Mouse (Mus musculus): ENCODE results near the gene Tecpr2. TPM values are rescaled to one million over a fixed set of nuclear protein-coding genes. Genes with fewer than 3 reads are reported as not detected.

Gene Tecpr2
- polyA plus RNA-seq, 1 experiment from 2014 or later: 1.2 TPM

DNA sequence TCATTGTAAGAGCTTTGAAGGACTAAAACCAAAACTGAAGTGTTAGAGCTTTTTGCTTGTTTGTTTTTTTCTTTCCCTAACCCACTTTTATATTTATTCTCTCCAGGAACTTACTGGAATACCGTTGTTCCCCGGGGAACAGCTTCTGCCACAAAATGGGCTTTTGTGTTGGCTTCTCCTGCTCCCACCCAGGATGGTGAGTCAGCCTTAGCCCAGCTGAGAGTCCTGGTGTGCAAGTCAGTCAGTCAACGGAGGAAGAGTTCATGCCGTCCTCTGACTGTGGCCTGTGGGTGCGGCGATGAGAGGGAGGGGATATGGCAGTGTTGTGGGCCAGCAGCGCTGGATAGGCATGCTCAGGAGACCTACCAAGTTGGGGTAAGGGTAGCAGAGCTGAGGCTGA is 57.2 kb downstream of the Tecpr2 start:
- Histone ChIP-seq H3K36me3 (ENCODE audit: control insufficient read depth, insufficient read depth, low read length) (peaks cover 12% of the 10 kb centered on the region), H3K4me2 (replicated peaks; ENCODE audit: low read depth) (no peak overlapping the region), H3K27me3 (ENCODE audit: control insufficient read depth, insufficient read depth, low read length) (no peaks in the 10 kb centered on the region), H3K4me1 (replicated peaks; ENCODE audit: control insufficient read depth, insufficient read depth) (no peaks in the 10 kb centered on the region), H3K4me3 (ENCODE audit: low read depth, low read length) (no peak overlapping the region), H3K27ac (replicated peaks) (no peak overlapping the region), H3K9me3 (ENCODE audit: control insufficient read depth, low read length) (no peaks in the 10 kb centered on the region), H3K9ac (ENCODE audit: low read length) (no peak overlapping the region)
- WGBS: 79% methylated on average over 7 of the region's 7 CpGs
- TF ChIP-seq EP300 (optimal IDR thresholded peaks at IDR 0.05): no peak
- no peak for TF ChIP-seq CTCF (IDR thresholded peaks at IDR 0.05; ENCODE audit: low read depth)
- no peak for DNase-seq (ENCODE audit: low spot score)
- ATAC-seq (ENCODE audit: low FRiP score, low TSS enrichment): no peak

DNA sequence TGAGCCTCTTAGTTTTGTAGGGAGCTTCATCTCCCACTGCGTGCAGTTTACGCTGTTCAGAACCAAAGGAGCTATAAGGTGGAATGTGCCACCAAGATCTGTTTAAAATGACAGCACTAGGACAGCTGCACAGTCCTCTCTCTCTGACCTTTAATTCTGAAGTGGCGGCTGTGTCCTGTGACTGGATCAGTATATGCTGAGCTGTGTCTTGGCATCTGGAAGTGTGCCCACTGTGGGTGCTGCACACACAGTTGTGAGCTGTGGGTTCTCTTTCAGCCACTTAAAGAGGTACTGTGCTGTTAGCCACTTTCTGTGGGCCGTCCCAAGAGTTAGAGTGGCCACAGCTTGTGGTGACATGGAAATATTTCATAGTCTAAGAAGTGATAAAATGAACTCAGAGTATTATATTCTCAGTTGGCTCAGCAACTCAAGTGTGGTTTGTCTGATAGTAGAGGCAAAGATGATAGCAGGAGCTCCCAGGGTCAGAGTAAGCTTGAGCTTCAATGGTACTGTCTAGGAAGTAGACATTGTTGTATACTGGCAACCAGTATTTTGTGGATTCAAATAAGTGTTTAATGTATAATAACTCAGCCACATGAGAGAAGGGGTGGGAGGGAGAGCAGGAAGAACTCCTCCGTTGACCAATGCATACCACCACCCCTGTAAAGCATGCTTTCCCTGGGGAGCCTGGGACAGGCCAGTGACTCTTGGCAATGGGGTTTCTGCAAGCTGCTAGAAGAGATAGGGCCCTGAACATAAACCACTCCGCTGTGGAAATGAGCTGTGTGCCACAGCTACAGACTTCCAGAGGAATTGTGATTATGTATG is 59.2 kb downstream of the Tecpr2 start:
- TF ChIP-seq CTCF (IDR thresholded peaks at IDR 0.05; ENCODE audit: low read depth) (no peak), EP300 (optimal IDR thresholded peaks at IDR 0.05) (no peak)
- Histone ChIP-seq H3K9me3 (ENCODE audit: control insufficient read depth, low read length) (no peaks in the 10 kb centered on the region), H3K4me2 (replicated peaks; ENCODE audit: low read depth) (no peak overlapping the region), H3K27ac (replicated peaks) (no peak overlapping the region), H3K36me3 (ENCODE audit: control insufficient read depth, insufficient read depth, low read length) (peaks cover 12% of the 10 kb centered on the region), H3K4me3 (ENCODE audit: low read depth, low read length) (no peak overlapping the region), H3K4me1 (replicated peaks; ENCODE audit: control insufficient read depth, insufficient read depth) (no peaks in the 10 kb centered on the region), H3K9ac (ENCODE audit: low read length) (no peak overlapping the region), H3K27me3 (ENCODE audit: control insufficient read depth, insufficient read depth, low read length) (no peaks in the 10 kb centered on the region)
- DNase-seq (ENCODE audit: low spot score) (no peak), ATAC-seq (ENCODE audit: low FRiP score, low TSS enrichment) (no peak)
- WGBS: 95% methylated on average over 6 of the region's 6 CpGs

DNA sequence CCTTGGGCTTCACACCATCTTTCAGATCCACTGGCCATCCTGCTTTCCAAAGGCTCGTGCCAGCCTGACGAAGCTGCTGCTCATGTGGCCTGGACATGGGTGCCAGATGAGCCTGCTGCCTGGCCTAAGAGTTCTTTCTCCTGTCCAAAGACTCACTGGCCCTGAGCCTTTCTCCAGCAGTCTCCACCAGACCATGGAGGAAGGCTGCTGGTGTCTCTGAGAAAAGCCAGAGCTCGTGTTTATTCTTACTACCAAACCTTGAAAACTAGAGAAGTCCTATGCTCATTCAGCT is 59.8 kb downstream of the Tecpr2 start:
- H3K9ac ChIP-seq (ENCODE audit: low read length): no peak overlapping the region
- H3K27me3 ChIP-seq (ENCODE audit: control insufficient read depth, insufficient read depth, low read length): no peaks in the 10 kb centered on the region
- H3K27ac ChIP-seq (replicated peaks): no peak overlapping the region
- DNase-seq (ENCODE audit: low spot score): no peak
- WGBS: 95% methylated on average over 3 of the region's 3 CpGs
- no peak for TF ChIP-seq EP300 (optimal IDR thresholded peaks at IDR 0.05)
- TF ChIP-seq CTCF (IDR thresholded peaks at IDR 0.05; ENCODE audit: low read depth): no peak
- no peak for ATAC-seq (ENCODE audit: low FRiP score, low TSS enrichment)
- H3K4me2 ChIP-seq (replicated peaks; ENCODE audit: low read depth): no peak overlapping the region
- H3K9me3 ChIP-seq (ENCODE audit: control insufficient read depth, low read length): no peaks in the 10 kb centered on the region
- H3K4me3 ChIP-seq (ENCODE audit: low read depth, low read length): no peak overlapping the region
- no peaks in the 10 kb centered on the region for H3K4me1 ChIP-seq (replicated peaks; ENCODE audit: control insufficient read depth, insufficient read depth)
- H3K36me3 ChIP-seq (ENCODE audit: control insufficient read depth, insufficient read depth, low read length): peaks cover 12% of the 10 kb centered on the region; the same call in 1 of the 2 replicates

DNA sequence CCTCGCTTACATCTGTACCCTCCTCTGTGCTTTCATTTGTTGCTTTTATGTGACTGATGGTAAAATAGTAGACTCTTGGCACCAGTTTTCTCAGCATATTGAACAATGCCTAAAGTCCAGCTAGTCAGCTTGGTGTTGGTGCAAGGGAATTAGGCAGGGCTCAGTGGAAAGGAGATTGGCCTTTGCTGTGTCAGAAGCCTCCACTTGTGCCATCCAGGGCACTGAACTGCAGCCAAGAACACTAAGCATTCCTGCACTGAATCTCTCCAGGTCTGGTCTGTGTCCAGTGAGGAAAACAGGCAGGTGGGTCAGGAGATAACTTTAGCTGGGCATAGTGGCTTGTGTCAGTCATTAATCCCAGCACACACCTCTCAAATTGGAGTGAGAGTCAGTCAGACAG is 60.3 kb downstream of the Tecpr2 start:
- ATAC-seq (ENCODE audit: low FRiP score, low TSS enrichment) (no peak), DNase-seq (ENCODE audit: low spot score) (no peak)
- Histone ChIP-seq H3K27ac (replicated peaks) (no peak overlapping the region), H3K9ac (ENCODE audit: low read length) (no peak overlapping the region), H3K4me2 (replicated peaks; ENCODE audit: low read depth) (no peak overlapping the region), H3K27me3 (ENCODE audit: control insufficient read depth, insufficient read depth, low read length) (no peaks in the 10 kb centered on the region), H3K4me3 (ENCODE audit: low read depth, low read length) (no peak overlapping the region), H3K4me1 (replicated peaks; ENCODE audit: control insufficient read depth, insufficient read depth) (no peaks in the 10 kb centered on the region), H3K9me3 (ENCODE audit: control insufficient read depth, low read length) (no peaks in the 10 kb centered on the region), H3K36me3 (ENCODE audit: control insufficient read depth, insufficient read depth, low read length) (peaks cover 12% of the 10 kb centered on the region; the same call in 1 of the 2 replicates)
- 95% methylated on average over 1 of the region's 1 CpGs for WGBS
- no peak for TF ChIP-seq EP300 (optimal IDR thresholded peaks at IDR 0.05)
- TF ChIP-seq CTCF (IDR thresholded peaks at IDR 0.05; ENCODE audit: low read depth): no peak

DNA sequence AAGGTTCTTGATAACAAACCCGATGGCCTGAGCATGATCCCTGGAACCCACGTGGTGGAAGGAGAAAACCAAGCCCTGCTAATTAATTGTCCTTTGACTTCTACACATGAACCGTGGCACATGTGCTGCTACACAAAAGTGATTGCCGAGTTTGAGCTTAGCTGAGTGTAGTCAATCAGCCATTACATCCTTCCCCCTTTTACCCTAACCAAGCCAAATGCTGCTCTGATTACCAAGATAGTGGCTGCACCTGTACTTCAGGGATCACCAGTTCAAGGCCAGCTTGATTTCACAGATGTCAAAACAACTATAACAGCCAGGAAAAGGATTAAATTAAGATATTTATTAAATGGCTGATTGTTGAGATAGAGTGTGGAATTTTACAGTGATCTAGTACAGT is 61.1 kb downstream of the Tecpr2 start:
- H3K27ac ChIP-seq (replicated peaks): no peak overlapping the region
- no peak for ATAC-seq (ENCODE audit: low FRiP score, low TSS enrichment)
- TF ChIP-seq CTCF (IDR thresholded peaks at IDR 0.05; ENCODE audit: low read depth) (no peak), EP300 (optimal IDR thresholded peaks at IDR 0.05) (no peak)
- H3K4me3 ChIP-seq (ENCODE audit: low read depth, low read length): no peak overlapping the region
- H3K4me2 ChIP-seq (replicated peaks; ENCODE audit: low read depth): no peak overlapping the region
- 80% methylated on average over 4 of the region's 4 CpGs for WGBS
- no peak for DNase-seq (ENCODE audit: low spot score)
- no peaks in the 10 kb centered on the region for H3K4me1 ChIP-seq (replicated peaks; ENCODE audit: control insufficient read depth, insufficient read depth)
- no peaks in the 10 kb centered on the region for H3K9me3 ChIP-seq (ENCODE audit: control insufficient read depth, low read length)
- H3K9ac ChIP-seq (ENCODE audit: low read length): no peak overlapping the region
- H3K27me3 ChIP-seq (ENCODE audit: control insufficient read depth, insufficient read depth, low read length): no peaks in the 10 kb centered on the region
- peaks cover 10% of the 10 kb centered on the region; the same call in 1 of the 2 replicates for H3K36me3 ChIP-seq (ENCODE audit: control insufficient read depth, insufficient read depth, low read length)

DNA sequence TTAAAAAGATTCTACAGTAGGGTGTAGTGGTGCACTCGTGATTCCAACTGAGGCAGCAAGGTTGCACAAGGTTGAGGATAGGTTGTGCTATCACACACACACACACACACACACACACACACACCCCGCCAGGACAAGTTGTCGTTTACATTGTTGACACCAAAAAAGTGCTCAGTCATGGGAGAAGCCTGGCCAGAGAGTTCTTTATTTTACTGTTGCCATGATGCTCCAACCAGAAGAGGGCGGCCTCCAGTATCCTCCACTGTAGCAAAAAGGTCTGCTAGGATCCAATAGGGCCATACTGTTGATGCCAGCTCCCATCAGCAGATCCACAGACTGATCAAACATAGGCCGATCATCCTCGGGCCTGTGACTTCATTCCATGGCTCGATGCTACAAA is 62.2 kb downstream of the Tecpr2 start:
- TF ChIP-seq CTCF (IDR thresholded peaks at IDR 0.05; ENCODE audit: low read depth) (peak; percentile 38), EP300 (optimal IDR thresholded peaks at IDR 0.05) (no peak)
- WGBS: 80% methylated on average over 7 of the region's 7 CpGs

More for the DNA sequence above, 62.2 kb downstream of the Tecpr2 start:
- Histone ChIP-seq H3K9ac (ENCODE audit: low read length) (no peak overlapping the region), H3K9me3 (ENCODE audit: control insufficient read depth, low read length) (no peaks in the 10 kb centered on the region), H3K27me3 (ENCODE audit: control insufficient read depth, insufficient read depth, low read length) (no peaks in the 10 kb centered on the region), H3K4me3 (ENCODE audit: low read depth, low read length) (no peak overlapping the region), H3K4me2 (replicated peaks; ENCODE audit: low read depth) (no peak overlapping the region), H3K27ac (replicated peaks) (no peak overlapping the region), H3K4me1 (replicated peaks; ENCODE audit: control insufficient read depth, insufficient read depth) (no peaks in the 10 kb centered on the region), H3K36me3 (ENCODE audit: control insufficient read depth, insufficient read depth, low read length) (peaks cover 10% of the 10 kb centered on the region; the same call in 1 of the 2 replicates)
- DNase-seq (ENCODE audit: low spot score) (no peak), ATAC-seq (ENCODE audit: low FRiP score, low TSS enrichment) (no peak)
